Mouse (Mus musculus) heart, embryonic 14.5 days (tissue): ENCODE measurements at regions not wholly inside any gene's neighbourhood (a gene's known extent, or its start where the extent isn't known, plus 50 kb on each side); places are given as distances from the start of the nearest gene placed in this dataset.

Experiments used
- ATAC-seq: fragments of 200-750 bp; cut with Nextera tagmentation; 2 replicates; pipeline ENCODE4 v1.8.0; 2017; ENCODE audit warnings: low read depth, moderate TSS enrichment; ENCODE audit not compliant: insufficient number of reproducible peaks, insufficient read depth, low FRiP score
- H3K27ac ChIP-seq, 2 experiments: fragments of 200-500 bp in 1 of 2; fragments of 300-500 bp in 1 of 2; sonication (generic) in 1 of 2; replicated peaks in 1 of 2; 2 replicates each; pipeline ENCODE4 v1.5.1; 2012 to 2014; ENCODE audit warnings: low read depth in 2 of 2, low read length in 2 of 2, control low read depth in 1 of 2, mild to moderate bottlenecking in 1 of 2, mixed read lengths in 1 of 2; ENCODE audit not compliant: control insufficient read depth in 1 of 2, insufficient read depth in 1 of 2
- H3K27me3 ChIP-seq: fragments of 300-500 bp; sonication (generic); 2 replicates; pipeline ENCODE4 v1.6.1; 2014; ENCODE audit warnings: mild to moderate bottlenecking, low read length, control low read depth; ENCODE audit not compliant: control insufficient read depth, insufficient read depth
- H3K36me3 ChIP-seq: fragments of 300-500 bp; sonication (generic); 2 replicates; pipeline ENCODE4 v1.6.1; 2014; ENCODE audit warnings: mild to moderate bottlenecking, control low read depth, low read length, mixed read lengths; ENCODE audit not compliant: control insufficient read depth, insufficient read depth
- H3K4me1 ChIP-seq, 2 experiments: fragments of 200-500 bp in 1 of 2; fragments of 300-500 bp in 1 of 2; sonication (generic) in 1 of 2; 2 replicates each; pipeline ENCODE4 v1.6.1; 2012 to 2014; ENCODE audit warnings: low read length in 2 of 2, control low read depth in 1 of 2, mixed read lengths in 1 of 2; ENCODE audit not compliant: control insufficient read depth in 2 of 2, insufficient read depth in 2 of 2
- H3K4me2 ChIP-seq: fragments of 300-500 bp; sonication (generic); 2 replicates; pipeline ENCODE4 v1.6.1; 2014; ENCODE audit warnings: mild to moderate bottlenecking, low read length
- H3K4me3 ChIP-seq, 2 experiments: fragments of 200-500 bp in 1 of 2; fragments of 300-500 bp in 1 of 2; sonication (generic) in 1 of 2; 2 replicates each; pipeline ENCODE4 v1.5.1; 2012 to 2014; ENCODE audit warnings: low read length in 2 of 2, mild to moderate bottlenecking in 2 of 2, control low read depth in 1 of 2, low read depth in 1 of 2, moderate library complexity in 1 of 2; ENCODE audit not compliant: control insufficient read depth in 1 of 2, insufficient read depth in 1 of 2
- H3K9ac ChIP-seq: fragments of 300-500 bp; sonication (generic); 2 replicates; pipeline ENCODE4 v1.6.1; 2014; ENCODE audit warnings: mild to moderate bottlenecking, low read length
- H3K9me3 ChIP-seq: fragments of 300-500 bp; sonication (generic); 2 replicates; pipeline ENCODE4 v1.6.1; 2016; ENCODE audit warnings: low read length, control low read depth; ENCODE audit not compliant: control insufficient read depth
- WGBS: fragments of 180-500 bp; shearing (Covaris S2); extraction: QIAGEN DNeasy Blood & Tissue Kit; methylation state at CpG from one replicate; pipeline ENCODE4 v1.1.7; 2014; 5-methylcytosine and 5-hydroxymethylcytosine counted together

DNA sequence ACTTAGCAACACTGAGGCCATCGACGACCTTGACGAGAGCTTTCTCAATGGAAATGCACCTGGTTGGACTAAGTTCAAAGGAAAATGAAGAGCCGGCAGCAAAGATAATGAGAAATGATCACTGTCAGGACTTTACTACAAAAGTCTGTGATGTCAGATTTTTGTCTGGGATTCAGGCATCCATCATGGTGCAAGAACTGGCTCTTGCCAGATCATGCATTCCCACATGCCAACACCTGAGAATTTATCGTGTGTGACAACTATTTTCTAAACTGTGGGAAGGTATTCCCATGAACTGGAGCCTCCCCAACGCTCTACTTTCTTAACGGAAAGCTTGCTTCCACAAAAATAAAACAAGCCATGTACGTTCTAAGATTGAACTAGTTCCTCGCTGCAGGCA is 58.1 kb downstream of the Irx6 start:
- Histone ChIP-seq H3K9ac (no peak overlapping the region), H3K27ac (no peak overlapping the region), H3K4me2 (no peak overlapping the region), H3K9me3 (no peaks in the 10 kb centered on the region), H3K27me3 (no peaks in the 10 kb centered on the region), H3K4me3 (no peak overlapping the region), H3K4me1 (peaks cover 2 to 8% of the 10 kb centered on the region in 2 experiments; a peak in 2 of 4 replicates), H3K36me3 (no peaks in the 10 kb centered on the region)
- WGBS = 80% methylated on average over 9 of the region's 9 CpGs
- ATAC-seq = no peak

- 86% methylated on average over 9 of the region's 9 CpGs for WGBS
- Histone ChIP-seq H3K9me3 (no peaks in the 10 kb centered on the region), H3K36me3 (no peaks in the 10 kb centered on the region), H3K4me1 (peaks cover 3 to 17% of the 10 kb centered on the region in 2 experiments), H3K4me2 (no peak overlapping the region), H3K27me3 (no peaks in the 10 kb centered on the region), H3K27ac (no peak overlapping the region), H3K4me3 (no peak overlapping the region), H3K9ac (no peak overlapping the region)
- ATAC-seq = no peak
Measured at GRCm38 (mm10) chr8:92735646-92736045, 61.6 kb downstream of the Irx6 start.

DNA sequence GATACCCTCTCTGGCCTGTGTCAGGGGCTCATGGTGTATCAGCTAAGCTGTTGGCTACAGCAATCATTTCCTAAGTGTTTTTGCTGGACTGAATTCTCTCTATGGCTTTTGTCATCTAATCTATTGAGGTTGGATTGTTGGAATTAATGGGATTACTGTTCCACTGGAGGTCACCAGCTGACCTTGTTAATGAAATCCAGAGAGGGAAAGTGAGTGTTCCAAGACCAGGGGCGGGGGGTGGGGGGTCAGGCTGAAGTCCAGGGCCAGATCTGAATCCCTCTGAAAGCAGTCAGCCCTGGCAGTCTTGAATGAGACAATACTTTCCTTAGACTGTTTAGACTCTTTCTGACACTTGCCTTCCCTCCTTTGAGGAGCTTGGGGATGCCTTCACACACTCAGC is 64.0 kb downstream of the Irx6 start:
- Histone ChIP-seq H3K36me3 (no peaks in the 10 kb centered on the region), H3K4me3 (no peak overlapping the region), H3K9ac (no peak overlapping the region), H3K27ac (no peak overlapping the region), H3K4me2 (no peak overlapping the region), H3K27me3 (no peaks in the 10 kb centered on the region), H3K4me1 (peaks cover 3 to 17% of the 10 kb centered on the region in 2 experiments), H3K9me3 (no peaks in the 10 kb centered on the region)
- ATAC-seq = no peak
- 52% methylated on average over 1 of the region's 1 CpGs for WGBS

DNA sequence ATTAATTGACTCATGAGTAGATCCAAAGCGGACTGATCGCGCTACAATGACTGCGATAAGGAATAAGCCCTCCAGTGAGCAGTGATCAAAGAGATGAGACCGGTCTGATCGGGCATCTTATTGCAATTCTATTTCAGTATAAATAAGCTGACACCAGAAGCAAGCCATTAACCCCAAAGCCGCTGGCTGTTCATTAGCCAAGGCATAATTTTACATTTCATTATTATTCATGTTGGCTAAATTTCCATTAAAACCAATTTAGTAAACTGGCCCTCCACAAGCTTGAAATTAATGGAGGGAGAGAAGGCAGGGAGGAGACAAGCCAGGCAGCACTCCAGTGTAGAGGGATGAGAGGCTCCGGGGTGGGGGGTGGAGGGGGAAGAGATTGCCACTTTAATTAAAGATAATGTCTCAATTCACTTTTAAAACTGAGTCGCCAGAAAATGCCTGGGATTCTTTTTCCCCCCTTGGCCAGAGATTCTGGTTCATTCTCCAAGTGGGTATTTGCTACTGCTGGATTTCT is 66.3 kb downstream of the Irx6 start:
- peak overlapping the region; percentile 16; the same call in 1 of the 2 replicates for H3K4me2 ChIP-seq

GRCm38 (mm10) chr8:92741836-92742235 is 67.7 kb downstream of the Irx6 start:
- no peak for ATAC-seq
- no peak overlapping the region for H3K4me2 ChIP-seq
- no peak overlapping the region for H3K4me3 ChIP-seq
- H3K27me3 ChIP-seq = no peaks in the 10 kb centered on the region
- H3K9ac ChIP-seq = no peak overlapping the region
- 87% methylated on average over 3 of the region's 3 CpGs for WGBS
- peaks cover 2 to 10% of the 10 kb centered on the region in 2 experiments; a peak in 2 of 4 replicates for H3K4me1 ChIP-seq
- no peaks in the 10 kb centered on the region for H3K36me3 ChIP-seq
- no peak overlapping the region for H3K27ac ChIP-seq
- H3K9me3 ChIP-seq = no peaks in the 10 kb centered on the region

More for the DNA sequence above, 66.3 kb downstream of the Irx6 start:
- Histone ChIP-seq H3K9me3 (no peaks in the 10 kb centered on the region), H3K27ac (no peak overlapping the region), H3K4me1 (peaks cover 3 to 12% of the 10 kb centered on the region in 2 experiments), H3K4me3 (no peak overlapping the region), H3K27me3 (no peaks in the 10 kb centered on the region), H3K36me3 (no peaks in the 10 kb centered on the region), H3K9ac (no peak overlapping the region)
- no peak for ATAC-seq
- 41% methylated on average over 9 of the region's 9 CpGs for WGBS

DNA sequence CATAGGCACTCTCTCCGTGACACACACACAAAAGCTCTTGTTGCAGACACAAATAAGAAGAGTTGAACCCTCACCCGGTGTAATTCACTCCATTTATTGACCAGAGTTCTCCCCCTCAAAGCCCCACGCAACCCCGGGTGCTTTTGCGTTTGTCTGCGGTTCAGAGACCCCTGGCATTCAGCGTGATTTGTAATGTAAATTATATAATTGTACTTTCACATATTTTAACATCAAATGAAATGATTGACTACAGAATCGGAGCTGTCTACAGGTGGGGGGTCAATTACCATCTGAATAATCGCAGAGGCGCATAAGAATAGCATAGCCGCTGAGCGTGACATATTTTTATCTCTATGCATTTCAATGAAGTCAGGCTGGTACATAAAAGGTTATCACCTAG is 69.0 kb downstream of the Irx6 start:
- H3K27ac ChIP-seq = no peak overlapping the region
- no peak for ATAC-seq
- no peaks in the 10 kb centered on the region for H3K27me3 ChIP-seq
- H3K9ac ChIP-seq = no peak overlapping the region
- WGBS = 71% methylated on average over 12 of the region's 12 CpGs
- H3K4me1 ChIP-seq = peaks cover 2 to 10% of the 10 kb centered on the region in 2 experiments; a peak in 2 of 4 replicates
- no peak overlapping the region for H3K4me3 ChIP-seq
- H3K4me2 ChIP-seq = no peak overlapping the region
- H3K36me3 ChIP-seq = no peaks in the 10 kb centered on the region
- H3K9me3 ChIP-seq = no peaks in the 10 kb centered on the region

DNA sequence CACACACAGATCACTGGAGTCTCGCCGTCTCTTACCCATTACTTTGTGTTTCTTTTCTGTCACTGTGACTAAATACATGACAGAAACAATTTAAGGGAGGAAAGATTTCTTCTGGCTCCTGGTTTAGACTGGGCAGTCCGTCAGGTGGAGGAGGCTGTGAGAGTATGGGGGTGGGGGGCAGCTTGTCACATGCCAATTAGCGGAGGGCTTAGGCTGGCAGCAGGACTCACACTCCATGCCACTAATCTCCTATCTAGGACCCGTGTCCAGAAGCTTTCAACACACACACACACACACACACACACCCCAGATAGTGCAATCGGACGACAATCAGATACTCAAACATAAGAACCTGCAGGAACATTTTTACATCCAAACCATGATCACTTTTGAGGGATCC is 73.0 kb downstream of the Irx6 start:
- Histone ChIP-seq H3K9me3 (no peaks in the 10 kb centered on the region), H3K27ac (no peak overlapping the region), H3K9ac (no peak overlapping the region), H3K4me3 (no peak overlapping the region), H3K4me2 (no peak overlapping the region), H3K36me3 (no peaks in the 10 kb centered on the region), H3K4me1 (no peaks in the 10 kb centered on the region), H3K27me3 (no peaks in the 10 kb centered on the region)
- 53% methylated on average over 7 of the region's 7 CpGs for WGBS
- ATAC-seq = no peak

DNA sequence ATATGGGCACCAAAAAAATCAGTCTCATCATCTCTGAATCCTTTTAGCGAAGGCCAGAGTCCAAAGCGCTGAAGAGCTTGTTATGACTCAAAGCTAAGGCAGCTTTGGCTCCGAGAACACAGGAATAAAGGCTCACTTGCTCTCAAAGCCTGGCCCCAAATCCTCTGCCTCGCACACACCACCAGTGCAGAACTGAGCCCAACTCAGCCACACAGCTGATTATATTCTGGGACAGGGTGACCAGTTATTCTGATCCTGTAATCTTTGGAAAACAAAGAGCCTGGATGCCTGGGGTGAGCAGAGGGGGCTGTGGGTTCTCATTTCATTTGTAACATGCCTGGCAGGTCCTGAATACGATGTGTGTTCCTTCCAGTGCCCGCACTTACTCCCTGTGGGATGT is 73.9 kb downstream of the Irx6 start:
- H3K4me3 ChIP-seq = no peak overlapping the region
- 71% methylated on average over 6 of the region's 6 CpGs for WGBS
- H3K36me3 ChIP-seq = no peaks in the 10 kb centered on the region
- H3K27ac ChIP-seq = no peak overlapping the region
- H3K9me3 ChIP-seq = no peaks in the 10 kb centered on the region
- no peak for ATAC-seq
- H3K9ac ChIP-seq = no peak overlapping the region
- no peaks in the 10 kb centered on the region for H3K4me1 ChIP-seq
- no peak overlapping the region for H3K4me2 ChIP-seq
- no peaks in the 10 kb centered on the region for H3K27me3 ChIP-seq
